Mouse (Mus musculus): ENCODE data around the gene Wdcp.
"Not testable (repeated sequence)": the region's sequence is repeated elsewhere in the genome, so short reads cannot be mapped to it uniquely, and the experiment has no call there.

Wdcp gene

DNA sequence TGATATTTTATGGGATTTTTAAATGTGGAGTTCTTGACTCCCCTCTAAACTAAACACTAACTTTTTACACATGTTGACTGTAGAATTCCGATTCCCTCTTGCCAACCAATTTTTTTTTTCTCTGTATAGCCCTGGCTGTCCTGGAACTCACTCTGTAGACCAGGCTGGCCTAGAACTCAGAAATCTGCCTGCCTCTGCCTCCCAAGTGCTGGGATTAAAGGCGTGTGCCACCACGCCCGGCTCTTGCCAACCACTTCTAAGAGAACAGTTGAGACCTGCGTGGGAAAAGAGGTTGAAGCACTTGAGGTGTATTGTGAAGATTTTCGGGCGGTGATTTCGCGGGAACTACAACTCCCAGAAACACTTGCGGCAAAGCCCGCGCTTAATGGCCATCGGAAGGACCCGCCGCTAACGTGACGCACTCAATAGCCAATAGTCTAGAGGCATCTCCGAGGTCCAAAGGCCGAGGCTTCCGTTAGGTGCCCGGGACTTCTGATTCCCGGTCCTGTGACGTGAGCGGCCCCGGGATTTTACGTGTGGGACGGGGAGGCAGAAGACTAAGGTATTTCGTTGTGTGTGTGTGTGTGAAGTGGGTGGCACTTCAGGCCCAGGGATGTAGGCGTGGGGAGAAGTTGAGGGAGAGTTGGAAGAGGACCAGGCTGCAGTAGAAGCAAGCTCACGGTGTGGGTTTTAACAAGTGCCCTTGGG, at the start of gene Wdcp:
Gene Wdcp, plus strand, starts transcription at position 414 of the 708 bp plus-strand sequence.
- peak; percentile 95 for DNase-seq

DNA sequence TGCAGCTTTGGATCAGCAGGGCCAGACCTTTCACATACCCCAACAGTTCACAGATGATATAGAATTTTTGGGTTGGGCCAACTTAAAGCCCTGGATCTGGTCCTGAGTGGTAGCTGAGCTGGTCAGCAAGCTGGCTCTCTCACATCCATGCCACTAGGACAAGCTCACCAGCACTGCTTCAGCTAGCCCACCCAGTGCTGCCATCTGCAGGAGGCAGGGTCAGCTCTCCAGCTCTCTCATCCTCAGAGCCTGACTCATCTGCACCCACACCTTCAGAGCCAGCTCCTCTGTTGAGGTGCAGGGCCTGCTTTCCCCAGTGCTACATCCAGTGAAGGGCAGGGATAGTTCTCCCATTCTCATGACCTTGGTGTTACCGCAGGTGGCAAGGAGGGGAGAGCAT, 49.4 kb upstream of the Wdcp start:
- no peak for DNase-seq

DNA sequence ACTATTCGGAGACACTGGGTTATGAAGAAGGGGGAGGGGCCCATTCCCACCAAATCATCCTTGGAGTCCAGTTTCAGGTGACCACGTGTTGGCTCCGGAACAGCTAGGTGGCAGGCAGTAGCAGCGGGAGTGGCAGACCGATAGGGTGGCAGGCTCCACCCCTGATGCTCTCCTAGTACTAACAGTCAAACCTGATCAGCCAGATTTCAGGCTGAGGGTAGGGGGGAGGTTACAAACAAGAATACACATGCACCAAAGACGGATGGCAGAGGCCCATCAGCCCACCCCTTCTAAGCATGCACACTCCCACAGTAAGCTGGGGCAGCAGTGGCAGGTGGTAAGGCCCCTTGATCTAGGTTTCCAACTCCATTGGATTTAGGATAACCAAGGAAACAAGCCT, 45.6 kb upstream of the Wdcp start:
- DNase-seq, result not testable (repeated sequence)

GRCm38 (mm10) chr12:4811036-4811435, 32.1 kb upstream of the Wdcp start:
- no peak for DNase-seq

DNA sequence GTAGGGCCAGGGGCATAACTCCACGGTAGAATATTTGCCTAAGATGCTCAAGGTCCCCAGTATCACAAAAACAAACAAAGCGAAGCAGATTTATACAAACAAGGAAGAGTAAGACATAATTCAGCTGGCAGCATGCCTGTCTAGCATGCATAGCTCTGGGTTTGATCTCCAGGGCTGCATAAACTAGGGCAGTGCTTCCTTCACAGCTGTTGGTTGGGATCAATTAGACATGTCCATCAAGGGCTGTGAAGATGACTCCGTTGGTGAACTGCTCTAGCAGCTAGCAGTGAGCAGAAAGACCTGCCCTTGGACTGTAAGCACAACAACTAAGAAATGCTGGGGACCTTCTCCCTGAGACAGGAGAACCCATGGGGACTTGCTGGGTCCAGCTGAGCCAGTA, 31.4 kb upstream of the Wdcp start:
- DNase-seq, result no peak

DNA sequence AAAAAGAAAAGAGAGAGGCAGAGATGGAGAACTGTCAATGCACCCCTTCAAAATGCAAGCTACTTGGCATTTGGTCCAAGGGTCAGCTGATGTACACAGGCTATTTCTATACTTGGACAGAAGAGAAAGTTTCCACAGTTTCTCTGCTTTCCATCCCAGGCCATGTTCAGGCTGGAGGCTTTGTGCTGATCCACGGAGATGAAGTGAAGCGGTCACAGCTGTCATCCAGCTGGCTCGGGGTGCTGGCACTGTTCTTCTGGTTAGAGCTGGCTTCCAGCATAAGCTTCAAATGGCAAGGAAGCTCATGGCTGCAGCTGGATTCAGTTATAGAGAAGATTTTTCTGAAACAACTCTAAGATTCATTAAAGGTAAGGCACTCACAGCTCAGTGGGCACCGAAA, 29.5 kb upstream of the Wdcp start:
- no peak for DNase-seq

GRCm38 (mm10) chr12:4816680-4817360, 26.3 kb upstream of the Wdcp start:
- DNase-seq, result no peak

DNA sequence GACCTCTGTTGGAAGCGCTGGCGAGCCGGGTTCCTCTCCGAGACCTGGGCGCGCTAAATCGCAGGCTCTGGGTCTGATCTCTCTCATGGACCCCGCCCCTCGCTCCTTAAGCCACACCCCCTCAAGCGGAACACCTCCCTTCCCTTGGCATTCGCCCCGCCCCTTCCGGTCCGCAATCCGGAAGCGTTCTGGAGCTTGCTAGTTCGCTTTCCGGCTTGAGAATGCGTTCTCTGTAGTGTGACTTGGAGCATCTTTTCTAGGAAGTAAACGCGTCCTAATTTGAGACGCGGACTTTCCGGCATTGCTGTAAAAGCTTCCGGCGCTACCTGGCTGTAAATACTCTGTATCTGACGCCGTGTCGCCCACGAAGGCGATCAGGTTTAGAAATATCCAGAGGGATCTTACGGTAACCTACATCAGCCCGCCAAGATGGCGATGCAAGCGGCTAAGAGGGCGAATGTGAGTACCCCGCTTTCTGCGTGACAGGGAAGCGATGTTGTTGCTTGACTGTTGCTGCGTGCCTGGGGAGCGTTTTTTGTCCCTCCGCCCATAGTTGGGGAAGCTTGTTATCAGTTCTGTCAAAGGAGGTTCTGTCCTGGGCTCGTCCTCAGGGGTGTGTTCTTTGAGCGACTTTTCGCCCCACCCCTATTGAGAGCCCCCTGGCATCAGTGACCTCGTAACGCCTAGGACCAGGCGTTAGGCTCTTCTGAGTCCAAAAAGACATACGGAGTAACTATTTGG, 25.6 kb upstream of the Wdcp start, which contains the start of gene Sf3b6:
Gene Sf3b6, plus strand, starts transcription at position 184 of the 741 bp plus-strand sequence.
- peak; percentile 97 for DNase-seq

DNA sequence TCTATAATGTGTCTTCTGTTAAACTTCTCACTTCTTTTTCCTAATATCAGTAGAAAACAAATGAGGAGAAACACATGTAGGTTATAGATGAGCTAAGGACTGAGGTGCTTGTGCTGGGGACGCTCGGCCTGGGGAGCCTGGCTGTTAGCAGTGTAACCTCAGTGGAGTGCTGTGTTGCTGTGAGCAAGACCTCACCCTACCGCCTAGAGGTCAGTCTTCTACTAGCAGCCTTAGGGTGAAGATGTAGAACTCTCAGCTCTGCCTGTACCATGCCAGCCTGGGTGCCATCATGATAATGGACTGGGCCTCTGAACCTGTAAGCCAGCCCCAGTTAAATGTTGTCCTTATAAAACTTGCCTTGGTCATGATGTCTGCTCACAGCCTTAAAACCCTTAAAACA, 15.8 kb upstream of the Wdcp start:
- no peak for DNase-seq

DNA sequence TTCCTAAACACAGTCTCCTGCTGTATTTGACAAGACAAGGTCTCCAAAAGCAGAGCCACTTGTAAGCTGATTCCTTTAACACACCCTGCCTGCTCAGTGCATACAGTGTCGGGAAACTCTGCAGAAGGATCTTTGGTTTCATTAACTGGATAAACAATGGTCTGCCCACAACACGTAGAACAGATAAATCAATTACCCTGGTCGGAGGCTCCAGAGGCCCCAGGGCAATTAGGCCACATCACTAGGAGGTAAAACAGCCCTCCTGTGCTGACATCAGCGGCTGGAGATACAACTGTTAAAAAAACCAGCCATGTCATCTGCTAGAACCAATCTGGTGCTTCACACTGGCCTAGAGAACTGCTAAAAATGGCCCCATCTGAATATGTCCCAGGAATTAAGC, 6.1 kb upstream of the Wdcp start:
- DNase-seq, result no peak

- no peak for DNase-seq
These were observed 3.1 kb upstream of the Wdcp start for GRCm38 (mm10) chr12:4840010-4840409.

DNA sequence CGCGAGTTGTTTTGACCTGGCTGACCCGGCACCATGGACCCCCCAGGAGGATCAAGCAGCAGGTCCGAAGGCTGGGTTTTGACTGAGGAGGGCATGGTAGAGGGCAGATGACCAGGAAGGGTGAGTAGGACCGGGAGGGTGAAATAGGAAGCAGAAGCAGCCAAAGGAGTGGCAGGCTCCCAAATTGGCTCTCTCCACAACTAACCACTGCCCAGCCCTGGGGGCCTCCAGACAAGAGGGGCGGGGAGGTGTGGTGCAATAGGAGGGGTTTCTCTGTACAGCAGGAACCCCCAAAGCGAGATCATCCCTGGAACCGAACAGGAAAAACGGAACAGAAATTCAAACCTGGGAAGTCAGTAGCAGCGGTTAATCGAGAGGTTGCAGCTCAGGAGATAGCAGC, 2.4 kb upstream of the Wdcp start:
- DNase-seq, result peak; percentile 26

GRCm38 (mm10) chr12:4841392-4841887, 1.7 kb upstream of the Wdcp start, which contains the start of gene Fkbp1b:
Fkbp1b (minus strand) TSS chr12:4841591.
- DNase-seq, result peak; percentile 39

- DNase-seq, result no peak
These were observed 647 bp upstream of the Wdcp start for GRCm38 (mm10) chr12:4842456-4842855.

DNA sequence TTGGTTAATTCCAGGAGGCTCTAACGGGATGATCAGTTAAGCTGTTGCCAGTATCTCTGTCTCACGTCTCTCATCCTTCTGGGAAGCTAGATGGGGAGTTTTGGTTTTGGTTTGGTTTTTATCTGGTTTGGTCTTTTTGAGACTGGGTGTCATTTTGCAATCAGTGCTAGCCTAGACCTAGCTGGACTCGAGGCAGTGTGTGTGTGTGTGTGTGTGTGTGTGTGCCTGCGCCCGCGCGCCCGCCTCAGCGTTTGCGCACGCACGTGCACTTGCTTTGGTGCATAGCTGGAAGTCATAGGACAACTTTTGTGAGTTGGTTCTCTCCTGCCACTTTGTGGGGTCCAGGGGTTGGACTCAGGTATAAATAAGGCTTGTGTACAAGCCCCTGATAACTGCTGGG, 638 bp downstream of the Wdcp start:
- DNase-seq, result no peak

GRCm38 (mm10) chr12:4856160-4856559, 13.1 kb downstream of the Wdcp start:
- DNase-seq, result no peak

- no peak for DNase-seq
These were observed 13.7 kb downstream of the Wdcp start for GRCm38 (mm10) chr12:4856834-4857233.

- no peak for DNase-seq
These were observed 16.3 kb downstream of the Wdcp start for GRCm38 (mm10) chr12:4859241-4859914.

DNA sequence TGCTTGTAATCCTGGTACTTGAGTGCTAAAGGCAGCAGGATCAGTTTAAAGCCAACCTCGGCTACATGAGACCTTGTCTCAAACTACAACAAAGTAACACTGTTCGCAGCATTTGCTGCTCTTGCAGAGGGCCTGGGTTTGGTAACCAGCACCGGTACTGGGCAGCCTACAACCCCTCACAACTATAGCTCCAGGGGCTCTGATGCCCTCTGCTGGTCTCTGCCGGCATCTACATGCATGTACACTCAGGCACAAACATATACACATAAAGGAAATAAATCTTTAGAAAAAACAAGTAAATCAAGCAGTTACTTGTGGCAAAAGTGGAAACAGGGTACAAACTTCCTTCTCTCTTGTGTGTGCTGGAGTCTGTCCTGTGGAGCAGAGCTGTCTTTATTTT, 19.6 kb downstream of the Wdcp start:
- DNase-seq, result no peak

DNA sequence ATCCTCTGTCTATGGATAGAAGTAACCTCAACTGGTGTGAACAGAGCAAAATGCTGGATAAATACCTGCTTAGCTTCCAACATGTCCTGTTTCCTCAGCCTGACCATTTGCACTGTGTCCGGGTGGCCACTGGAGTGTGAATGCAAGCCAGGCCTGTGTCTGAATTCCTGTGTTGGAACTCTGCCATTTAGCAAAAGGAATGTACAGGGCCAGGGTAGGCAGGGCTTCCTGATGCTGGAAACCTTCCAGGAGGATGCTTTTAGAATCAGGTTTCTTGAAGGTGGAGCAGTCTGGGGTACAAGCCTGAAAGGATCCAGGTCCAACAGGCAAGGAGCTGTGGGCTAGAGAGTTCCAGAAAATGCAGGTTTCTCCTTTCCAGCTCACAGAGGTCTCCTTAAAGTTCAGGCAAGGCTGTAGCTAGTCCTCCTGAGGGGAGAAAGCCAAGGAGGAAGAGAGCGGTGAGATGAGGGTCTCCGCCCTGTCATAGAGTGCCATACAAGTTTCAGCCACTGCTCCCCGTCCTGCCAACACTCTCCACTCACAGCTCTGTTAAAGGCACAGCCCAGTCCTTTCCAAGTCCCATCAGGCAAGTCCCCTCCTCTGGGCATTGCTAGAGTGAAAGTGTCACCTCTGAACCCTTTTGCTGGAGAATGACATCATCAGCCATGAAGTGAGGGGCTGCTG, 20.7 kb downstream of the Wdcp start:
- DNase-seq, result no peak

- DNase-seq, result peak; percentile 66
These were observed 21.2 kb downstream of the Wdcp start for GRCm38 (mm10) chr12:4864338-4864690.

- DNase-seq, result no peak
These were observed 25.8 kb downstream of the Wdcp start for GRCm38 (mm10) chr12:4868924-4869323.

DNA sequence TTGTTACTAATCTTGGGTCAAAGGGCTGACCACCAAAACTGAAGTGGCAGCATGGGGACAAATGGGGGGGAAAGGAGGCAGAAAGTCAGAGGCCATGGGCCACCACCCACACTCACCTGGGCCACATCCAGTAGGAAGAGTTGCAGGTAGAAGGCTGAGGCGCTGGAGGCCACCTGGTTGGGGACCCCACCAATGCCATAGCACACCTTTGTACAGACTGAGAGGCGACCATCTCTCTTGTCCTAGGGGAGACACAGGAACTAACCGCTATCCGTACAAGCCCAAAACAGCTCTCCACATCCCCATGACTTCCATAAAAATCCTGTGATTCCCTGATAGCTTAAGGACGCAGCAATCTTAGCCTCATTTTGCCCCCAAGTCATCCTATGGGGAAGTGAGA, 28.2 kb downstream of the Wdcp start:
- DNase-seq, result no peak
